ENCODE assay signal across 8 mouse cellular contexts in genomic region chr9:113981099-113981880, GRCm38 (mm10). TPM values are rescaled to one million over a fixed set of nuclear protein-coding genes. Genes with fewer than 3 reads are reported as not detected.
DNase-seq lines count a peak whose midpoint lies in the region; ATAC-seq and TF ChIP-seq lines count a peak whose summit lies in the region.

No protein-coding gene starts in this region.

- peak; percentile 49 for DNase-seq in gastrocnemius, adult 18-20 months (ENCODE audit: low spot score)
- DNase-seq in gastrocnemius, postnatal 36 days: no peak
- peak; percentile 65 for DNase-seq in brain, adult 2 months (ENCODE audit: low read depth, low spot score)
- DNase-seq in layer of hippocampus, adult 2 months (ENCODE audit: low spot score in 2 of 2): peak; percentile 53 to 62
- peak; percentile 66 for DNase-seq in midbrain, embryonic 14.5 days
- no peak for DNase-seq in urinary bladder, postnatal 4 days (ENCODE audit: low spot score in 2 of 2)
- no peak for DNase-seq in thymus, postnatal 4 days

- H3K27ac ChIP-seq in heart, embryonic 12.5 days (ENCODE audit: poor library complexity, severe bottlenecking): peak overlapping the region; percentile 55
- peak overlapping the region; percentile 87 for H3K27ac ChIP-seq in layer of hippocampus, adult 2 months
- peak overlapping the region; percentile 70; the same call in 1 of the 2 replicates for H3K27ac ChIP-seq in midbrain, embryonic 14.5 days (replicated peaks; ENCODE audit: low read depth, low read length)

- H3K9me3 ChIP-seq in heart, embryonic 12.5 days (replicated peaks): no peaks in the 10 kb centered on the region
- no peaks in the 10 kb centered on the region for H3K9me3 ChIP-seq in midbrain, embryonic 14.5 days (ENCODE audit: control insufficient read depth, low read length)

- 56% methylated on average over 16 of the region's 16 CpGs for WGBS in heart, embryonic 12.5 days
- WGBS in midbrain, embryonic 14.5 days: 50% methylated on average over 16 of the region's 16 CpGs

- no peaks in the 10 kb centered on the region for H3K27me3 ChIP-seq in heart, embryonic 12.5 days (replicated peaks)
- H3K27me3 ChIP-seq in midbrain, embryonic 14.5 days (ENCODE audit: control insufficient read depth, insufficient read depth, low read length): no peaks in the 10 kb centered on the region

- H3K36me3 ChIP-seq in heart, embryonic 12.5 days: peaks cover 32% of the 10 kb centered on the region
- peaks cover 56% of the 10 kb centered on the region for H3K36me3 ChIP-seq in midbrain, embryonic 14.5 days (ENCODE audit: control insufficient read depth, insufficient read depth, low read length)

- no peak for ATAC-seq in heart, embryonic 12.5 days (ENCODE audit: insufficient number of reproducible peaks, low FRiP score)
- ATAC-seq in midbrain, embryonic 14.5 days (ENCODE audit: low FRiP score, low TSS enrichment): no peak

- H3K4me3 ChIP-seq in heart, embryonic 12.5 days: no peak overlapping the region
- no peak overlapping the region; the same call in 1 of the 2 replicates for H3K4me3 ChIP-seq in layer of hippocampus, adult 2 months
- H3K4me3 ChIP-seq in midbrain, embryonic 14.5 days (replicated peaks; ENCODE audit: low read depth, low read length): no peak overlapping the region

- TF ChIP-seq CTCF in layer of hippocampus, adult 2 months (conservative IDR thresholded peaks at IDR 0.05): no peak

- intact Hi-C loops in gastrocnemius, postnatal 36 days (cut with DNase I): no loop called here

- H3K4me1 ChIP-seq in heart, embryonic 12.5 days (replicated peaks): peaks cover 30% of the 10 kb centered on the region
- H3K4me1 ChIP-seq in midbrain, embryonic 14.5 days (ENCODE audit: control insufficient read depth, insufficient read depth, low read length): peaks cover 4% of the 10 kb centered on the region; the same call in 1 of the 2 replicates

- H3K9ac ChIP-seq in heart, embryonic 12.5 days: no peak overlapping the region; the same call in 1 of the 2 replicates
- 0 out of 2 replicates have a peak overlapping the region, but pooled peaks have one; percentile 4 for H3K9ac ChIP-seq in midbrain, embryonic 14.5 days (replicated peaks; ENCODE audit: low read length)

- peak overlapping the region; percentile 23; the same call in 1 of the 2 replicates for H3K4me2 ChIP-seq in heart, embryonic 12.5 days
- no peak overlapping the region for H3K4me2 ChIP-seq in midbrain, embryonic 14.5 days (ENCODE audit: low read length)

RNA-seq across cellular contexts. Expression of gene Ubp1, which starts 50.6 kb away (rescaled TPM):
- total RNA-seq in gastrocnemius, adult 18-20 months (2021): 10 to 100 TPM; 14.3 to 17.0 TPM
- 10 to 100 TPM; 17.0 to 17.6 TPM for total RNA-seq in gastrocnemius, postnatal 36 days (2021)
- polyA plus RNA-seq in heart, embryonic 12.5 days (2016; fragmentation: Nextera tagmentation; extraction: Ambion mirVana): 33.6 and 34.3 TPM in 2 replicates
- total RNA-seq in layer of hippocampus, adult 2 months (2021): 10 to 100 TPM; 77.0 to 91.3 TPM
- 31.9 and 39.0 TPM in 2 replicates for polyA plus RNA-seq in midbrain, embryonic 14.5 days (2014; fragmentation: Nextera tagmentation; extraction: Ambion mirVana)

Comparison
In these comparisons a context has a peak if more than half of its experiments do, and no peak if none do; other contexts are left out.
1. DNase-seq: peak in gastrocnemius, adult 18-20 months (single experiment), brain, adult 2 months (single experiment), layer of hippocampus, adult 2 months (2 of 2) and midbrain, embryonic 14.5 days (single experiment); none in gastrocnemius, postnatal 36 days (0 of 2), urinary bladder, postnatal 4 days (0 of 2) and thymus, postnatal 4 days (single experiment).
2. RNA of gene Ubp1, which starts 50.6 kb away (total RNA-seq): 77.0 to 91.3 TPM in layer of hippocampus, adult 2 months; 17.0 to 17.6 TPM in gastrocnemius, postnatal 36 days and 14.3 to 17.0 TPM in gastrocnemius, adult 18-20 months; every median in the first group is over 4 times any median in the second.
3. Peak in every context shown above with its lines, with median percentiles within 50 percentile points of each other: H3K27ac ChIP-seq.